Mouse (Mus musculus) lung, adult 2 months (tissue): ENCODE measurements around the gene Scaper.

Source experiments
- CTCF ChIP-seq: fragments of 200-500 bp; IDR thresholded peaks from 2 replicates; pipeline ENCODE4 v1.5.1; 2011; ENCODE audit warnings: mild to moderate bottlenecking, low read length, control low read depth; ENCODE audit not compliant: insufficient read depth
- POLR2A ChIP-seq: fragments of 200-500 bp; IDR thresholded peaks from 2 replicates; pipeline ENCODE4 v1.6.1; 2011; ENCODE audit warnings: low read depth, mild to moderate bottlenecking, control low read depth, low read length, borderline replicate concordance; ENCODE audit errors: extremely low read depth

DNA sequence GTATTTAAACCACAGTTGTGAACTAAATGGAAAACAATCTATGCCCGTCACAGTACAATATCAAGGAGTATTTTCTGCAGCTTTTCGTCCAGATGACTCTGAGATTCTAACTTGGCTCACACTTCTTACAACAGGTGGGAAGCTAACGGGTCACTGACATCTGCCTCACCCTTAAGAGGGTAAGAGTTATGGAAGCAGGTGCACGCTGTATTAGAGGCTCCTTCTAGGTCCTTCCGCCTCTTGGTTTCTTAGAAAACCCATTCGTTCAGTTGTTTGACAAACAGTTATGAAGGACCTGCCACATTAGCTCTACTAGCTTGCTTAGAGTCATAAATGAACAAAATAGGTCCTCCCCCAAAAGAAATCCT is 683 bp upstream of the Scaper start:
- TF ChIP-seq CTCF, result no peak
- TF ChIP-seq POLR2A, result no peak
